Mouse (Mus musculus): ENCODE measurements around the gene Trpv4. TPM values are rescaled to one million over a fixed set of nuclear protein-coding genes. Genes with fewer than 3 reads are reported as not detected.

Gene Trpv4
- total RNA-seq, 2 experiments from 2014 or later: 1.4 to 2.1 TPM

- no peak for DNase-seq (ENCODE audit: low spot score in 2 of 2)
Measured at GRCm38 (mm10) chr5:114669014-114669413, 10.8 kb upstream of the Trpv4 start.

- DNase-seq (ENCODE audit: low spot score in 2 of 2): peak; percentile 99
Measured at GRCm38 (mm10) chr5:114667228-114667856, 9.1 kb upstream of the Trpv4 start.

GRCm38 (mm10) chr5:114666659-114667058, 8.4 kb upstream of the Trpv4 start:
- DNase-seq (ENCODE audit: low spot score in 2 of 2): no peak

GRCm38 (mm10) chr5:114664750-114665149, 6.5 kb upstream of the Trpv4 start:
- no peak for DNase-seq (ENCODE audit: low spot score in 2 of 2)

GRCm38 (mm10) chr5:114664139-114664538, 5.9 kb upstream of the Trpv4 start:
- DNase-seq (ENCODE audit: low spot score in 2 of 2): no peak

GRCm38 (mm10) chr5:114661029-114661428, 2.8 kb upstream of the Trpv4 start:
- DNase-seq (ENCODE audit: low spot score in 2 of 2): no peak

- DNase-seq (ENCODE audit: low spot score in 2 of 2): no peak
Measured at GRCm38 (mm10) chr5:114657426-114657825, 795 bp downstream of the Trpv4 start.

GRCm38 (mm10) chr5:114656305-114656704, 1.9 kb downstream of the Trpv4 start:
- no peak for DNase-seq (ENCODE audit: low spot score in 2 of 2)

- DNase-seq (ENCODE audit: low spot score in 2 of 2): no peak
Measured at GRCm38 (mm10) chr5:114655721-114656120, 2.5 kb downstream of the Trpv4 start.

GRCm38 (mm10) chr5:114653656-114654437, 4.4 kb downstream of the Trpv4 start:
- no peak for DNase-seq (ENCODE audit: low spot score in 2 of 2)

GRCm38 (mm10) chr5:114651449-114651848, 6.8 kb downstream of the Trpv4 start:
- DNase-seq (ENCODE audit: low spot score in 2 of 2): no peak

GRCm38 (mm10) chr5:114651002-114651401, 7.2 kb downstream of the Trpv4 start:
- no peak for DNase-seq (ENCODE audit: low spot score in 2 of 2)

GRCm38 (mm10) chr5:114648728-114649311, 9.4 kb downstream of the Trpv4 start:
- DNase-seq (ENCODE audit: low spot score in 2 of 2): no peak

- no peak for DNase-seq (ENCODE audit: low spot score in 2 of 2)
Measured at GRCm38 (mm10) chr5:114647211-114647974, 10.8 kb downstream of the Trpv4 start.

- DNase-seq (ENCODE audit: low spot score in 2 of 2): no peak
Measured at GRCm38 (mm10) chr5:114645916-114646315, 12.3 kb downstream of the Trpv4 start.

- DNase-seq (ENCODE audit: low spot score in 2 of 2): no peak
Measured at GRCm38 (mm10) chr5:114644918-114645317, 13.3 kb downstream of the Trpv4 start.

- no peak for DNase-seq (ENCODE audit: low spot score in 2 of 2)
Measured at GRCm38 (mm10) chr5:114640809-114641208, 17.4 kb downstream of the Trpv4 start.

- no peak for DNase-seq (ENCODE audit: low spot score in 2 of 2)
Measured at GRCm38 (mm10) chr5:114639645-114639957, 18.6 kb downstream of the Trpv4 start.

GRCm38 (mm10) chr5:114638769-114639644, 19.2 kb downstream of the Trpv4 start:
- DNase-seq (ENCODE audit: low spot score in 2 of 2): peak; percentile 78 to 90

GRCm38 (mm10) chr5:114636091-114636490, 22.1 kb downstream of the Trpv4 start:
- DNase-seq (ENCODE audit: low spot score in 2 of 2): no peak

GRCm38 (mm10) chr5:114631336-114631735, 26.9 kb downstream of the Trpv4 start:
- DNase-seq (ENCODE audit: low spot score in 2 of 2): no peak
